Mouse (Mus musculus): Measurements from ENCODE around the gene Ndufs8. TPM values are rescaled to one million over a fixed set of nuclear protein-coding genes. Genes with fewer than 3 reads are reported as not detected.

The Ndufs8 gene
- polyA plus RNA-seq (2017; shearing (Covaris generic)), result 100 to 1,000 TPM; 135 to 181 TPM

GRCm38 (mm10) chr19:3912337-3913204, at the start of gene Ndufs8:
Gene Ndufs8, minus strand, starts transcription at chr19:3912774.

DNA sequence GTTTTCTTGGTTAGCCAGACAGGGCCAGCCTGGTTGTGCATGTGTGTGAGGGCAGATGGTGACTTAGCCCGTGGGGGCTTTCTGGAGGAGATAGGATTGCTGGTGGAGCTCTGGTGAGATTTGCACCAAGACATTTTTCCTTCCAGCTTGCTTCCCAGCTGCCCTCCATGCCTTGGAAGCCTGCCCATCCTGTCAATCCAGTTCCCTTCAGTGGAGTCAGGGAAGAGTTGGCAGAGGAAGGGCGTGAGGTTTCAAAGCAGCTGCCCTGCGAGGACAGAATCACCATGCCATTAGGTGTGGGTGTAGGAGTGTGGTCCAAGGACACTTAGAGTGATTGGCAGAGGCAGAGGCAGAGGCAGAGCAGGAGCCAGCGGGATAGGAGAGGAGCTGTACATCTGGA, 45.9 kb upstream of the Ndufs8 start, which contains the start of gene Aldh3b3:
Gene Aldh3b3, plus strand, starts transcription at position 176 of the 400 bp plus-strand sequence.

GRCm38 (mm10) chr19:3935032-3935895, 22.7 kb upstream of the Ndufs8 start, which contains the start of gene Unc93b1:
Gene Unc93b1, plus strand, starts transcription at chr19:3935186.

GRCm38 (mm10) chr19:3929211-3929941, 16.8 kb upstream of the Ndufs8 start, which contains the start of gene Aldh3b1:
Gene Aldh3b1, minus strand, starts transcription at chr19:3929808.

GRCm38 (mm10) chr19:3906795-3907786, 5.5 kb downstream of the Ndufs8 start, which contains the start of gene Tcirg1:
Gene Tcirg1, minus strand, starts transcription at chr19:3907133.

Other genes with a start within 250 kb of the Ndufs8 start
- gene Lrp5, start 226.2 kb downstream of the Ndufs8 start, polyA plus RNA-seq (2017; shearing (Covaris generic)), result under 1 TPM; 0.08 to 0.66 TPM
- 1 to 10 TPM; 5.7 to 6.7 TPM for gene 1810055G02Rik, start 204.5 kb downstream of the Ndufs8 start, polyA plus RNA-seq (2017; shearing (Covaris generic))
- 10 to 100 TPM; 84.1 to 84.2 TPM for gene Kmt5b, start 145.4 kb downstream of the Ndufs8 start, polyA plus RNA-seq (2017; shearing (Covaris generic))
- 10 to 100 TPM; 15.3 to 18.1 TPM for gene Chka, start 61.0 kb downstream of the Ndufs8 start, polyA plus RNA-seq (2017; shearing (Covaris generic))
- 10 to 100 TPM; 69.0 to 87.5 TPM for gene Tcirg1, start 5.6 kb downstream of the Ndufs8 start, polyA plus RNA-seq (2017; shearing (Covaris generic))
- under 1 TPM; 0.34 to 0.40 TPM for gene Aldh3b1, start 17.0 kb upstream of the Ndufs8 start, polyA plus RNA-seq (2017; shearing (Covaris generic))
- 10 to 100 TPM; 45.3 to 51.4 TPM for gene Unc93b1, start 22.4 kb upstream of the Ndufs8 start, polyA plus RNA-seq (2017; shearing (Covaris generic))
- gene Aldh3b3, start 45.9 kb upstream of the Ndufs8 start, polyA plus RNA-seq (2017; shearing (Covaris generic)), result under 1 TPM; 0.24 to 0.86 TPM
- under 1 TPM in 1 of 2 experiments, not detected in 1; 0.20 TPM for gene Aldh3b2, start 59.6 kb upstream of the Ndufs8 start, polyA plus RNA-seq (2017; shearing (Covaris generic))
- gene Acy3, start 73.8 kb upstream of the Ndufs8 start, polyA plus RNA-seq (2017; shearing (Covaris generic)), result under 1 TPM in 1 of 2 experiments, not detected in 1; 0.36 TPM
- gene Tbx10, start 80.0 kb upstream of the Ndufs8 start, polyA plus RNA-seq (2017; shearing (Covaris generic)), result 1 to 10 TPM in 1 of 2 experiments, not detected in 1; 1.2 TPM
- 10 to 100 TPM; 14.8 to 15.3 TPM for gene Nudt8, start 87.8 kb upstream of the Ndufs8 start, polyA plus RNA-seq (2017; shearing (Covaris generic))
- gene Gm49405, start 87.9 kb upstream of the Ndufs8 start, polyA plus RNA-seq (2017; shearing (Covaris generic)), result 1 to 10 TPM; 1.2 to 4.0 TPM
- 1 to 10 TPM in 1 of 2 experiments, under 1 TPM in 1; 0.68 to 4.7 TPM for gene Doc2g, start 90.5 kb upstream of the Ndufs8 start, polyA plus RNA-seq (2017; shearing (Covaris generic))
- 100 to 1,000 TPM; 152 to 159 TPM for gene Ndufv1, start 100.0 kb upstream of the Ndufs8 start, polyA plus RNA-seq (2017; shearing (Covaris generic))
- gene Gstp1, start 125.2 kb upstream of the Ndufs8 start, polyA plus RNA-seq (2017; shearing (Covaris generic)), result 100 to 1,000 TPM; 537 to 539 TPM
- 10 to 100 TPM in 1 of 2 experiments, 1 to 10 TPM in 1; 3.0 to 16.9 TPM for gene Gstp2, start 133.2 kb upstream of the Ndufs8 start, polyA plus RNA-seq (2017; shearing (Covaris generic))
- 100 to 1,000 TPM in 1 of 2 experiments, 10 to 100 TPM in 1; 94.0 to 111 TPM for gene Gstp3, start 146.8 kb upstream of the Ndufs8 start, polyA plus RNA-seq (2017; shearing (Covaris generic))
- gene Cabp2, start 168.8 kb upstream of the Ndufs8 start, polyA plus RNA-seq (2017; shearing (Covaris generic)), result not detected
- 100 to 1,000 TPM; 834 to 888 TPM for gene Cdk2ap2, start 184.4 kb upstream of the Ndufs8 start, polyA plus RNA-seq (2017; shearing (Covaris generic))
- gene Pitpnm1, start 187.2 kb upstream of the Ndufs8 start, polyA plus RNA-seq (2017; shearing (Covaris generic)), result 100 to 1,000 TPM; 344 to 350 TPM
- gene Aip, start 213.1 kb upstream of the Ndufs8 start, polyA plus RNA-seq (2017; shearing (Covaris generic)), result 100 to 1,000 TPM; 182 to 196 TPM
- gene Gpr152, start 227.0 kb upstream of the Ndufs8 start, polyA plus RNA-seq (2017; shearing (Covaris generic)), result 1 to 10 TPM in 1 of 2 experiments, under 1 TPM in 1; 0.18 to 1.7 TPM
- under 1 TPM; 0.38 to 0.82 TPM for gene Cabp4, start 231.3 kb upstream of the Ndufs8 start, polyA plus RNA-seq (2017; shearing (Covaris generic))
- 100 to 1,000 TPM; 373 to 413 TPM for gene Coro1b, start 235.8 kb upstream of the Ndufs8 start, polyA plus RNA-seq (2017; shearing (Covaris generic))
- gene Ptprcap, start 240.8 kb upstream of the Ndufs8 start, polyA plus RNA-seq (2017; shearing (Covaris generic)), result 1,000 to 10,000 TPM; 1,211 to 1,532 TPM